Mouse (Mus musculus): Measurements from ENCODE around the gene Lhfp. TPM values are rescaled to one million over a fixed set of nuclear protein-coding genes. Genes with fewer than 3 reads are reported as not detected.

Lhfp gene
- total RNA-seq, 2 experiments from 2014 or later: not detected

- no peak for ATAC-seq (replicated peaks; ENCODE audit: low FRiP score, low TSS enrichment, poor library complexity, severe bottlenecking)
Measured at GRCm38 (mm10) chr3:53039746-53040145, 1.6 kb upstream of the Lhfp start.

- no peak for ATAC-seq (replicated peaks; ENCODE audit: low FRiP score, low TSS enrichment, poor library complexity, severe bottlenecking)
Measured at GRCm38 (mm10) chr3:53040593-53041410, 526 bp upstream of the Lhfp start.

GRCm38 (mm10) chr3:53042240-53042567 lies 876 bp downstream of the Lhfp start:
- no peak for ATAC-seq (replicated peaks; ENCODE audit: low FRiP score, low TSS enrichment, poor library complexity, severe bottlenecking)

GRCm38 (mm10) chr3:53043206-53043780 lies 2.0 kb downstream of the Lhfp start:
- ATAC-seq (replicated peaks; ENCODE audit: low FRiP score, low TSS enrichment, poor library complexity, severe bottlenecking): no peak

DNA sequence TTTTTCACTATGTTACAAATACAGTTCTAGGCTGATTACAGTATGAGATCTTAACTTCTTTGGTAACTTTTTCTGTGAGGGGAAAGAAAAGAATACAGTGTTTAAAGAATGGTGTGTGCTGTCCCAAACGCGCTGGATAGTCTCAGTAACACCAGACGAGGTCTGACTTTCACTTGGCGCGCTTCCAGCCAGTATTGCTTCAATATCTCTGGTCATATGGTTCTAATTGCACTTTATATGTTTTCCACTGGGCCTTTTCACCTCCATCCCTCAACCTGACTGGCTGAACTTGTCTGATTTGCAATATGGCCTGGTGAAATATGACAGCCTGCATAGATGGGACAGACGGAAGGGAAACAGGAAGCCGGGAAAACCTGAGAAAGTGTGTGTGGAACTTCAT lies 2.9 kb downstream of the Lhfp start:
- ATAC-seq (replicated peaks; ENCODE audit: low FRiP score, low TSS enrichment, poor library complexity, severe bottlenecking): no peak

- ATAC-seq (replicated peaks; ENCODE audit: low FRiP score, low TSS enrichment, poor library complexity, severe bottlenecking): no peak
Measured at GRCm38 (mm10) chr3:53044682-53045299, 3.5 kb downstream of the Lhfp start.

- ATAC-seq (replicated peaks; ENCODE audit: low FRiP score, low TSS enrichment, poor library complexity, severe bottlenecking): no peak
Measured at GRCm38 (mm10) chr3:53045697-53046096, 4.4 kb downstream of the Lhfp start.

- ATAC-seq (replicated peaks; ENCODE audit: low FRiP score, low TSS enrichment, poor library complexity, severe bottlenecking): no peak
Measured at GRCm38 (mm10) chr3:53046371-53046770, 5.0 kb downstream of the Lhfp start.

- no peak for ATAC-seq (replicated peaks; ENCODE audit: low FRiP score, low TSS enrichment, poor library complexity, severe bottlenecking)
Measured at GRCm38 (mm10) chr3:53052385-53052784, 11.1 kb downstream of the Lhfp start.

DNA sequence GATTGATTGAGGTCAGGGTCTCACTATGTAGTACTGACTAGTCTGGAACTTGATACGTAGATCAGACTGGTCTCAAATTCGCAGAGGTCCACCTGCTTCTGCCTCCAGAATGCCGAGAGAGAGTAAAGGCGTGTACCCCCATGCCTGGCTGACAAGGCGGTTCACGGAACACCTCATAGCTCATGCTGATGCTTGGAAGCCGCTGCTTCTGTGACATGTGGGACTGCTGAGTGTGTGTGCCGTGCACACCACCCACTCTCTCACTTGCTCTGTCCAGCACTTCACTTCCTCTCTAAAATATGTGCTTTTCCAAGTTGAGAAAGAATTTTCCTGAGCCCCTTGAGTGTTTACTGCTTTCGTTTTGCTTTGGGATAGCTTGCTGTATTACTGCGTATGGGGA lies 15.1 kb downstream of the Lhfp start:
- no peak for ATAC-seq (replicated peaks; ENCODE audit: low FRiP score, low TSS enrichment, poor library complexity, severe bottlenecking)

- ATAC-seq (replicated peaks; ENCODE audit: low FRiP score, low TSS enrichment, poor library complexity, severe bottlenecking): no peak
Measured at GRCm38 (mm10) chr3:53059959-53060358, 18.6 kb downstream of the Lhfp start.

- ATAC-seq (replicated peaks; ENCODE audit: low FRiP score, low TSS enrichment, poor library complexity, severe bottlenecking): no peak
Measured at GRCm38 (mm10) chr3:53063423-53064147, 22.3 kb downstream of the Lhfp start.

DNA sequence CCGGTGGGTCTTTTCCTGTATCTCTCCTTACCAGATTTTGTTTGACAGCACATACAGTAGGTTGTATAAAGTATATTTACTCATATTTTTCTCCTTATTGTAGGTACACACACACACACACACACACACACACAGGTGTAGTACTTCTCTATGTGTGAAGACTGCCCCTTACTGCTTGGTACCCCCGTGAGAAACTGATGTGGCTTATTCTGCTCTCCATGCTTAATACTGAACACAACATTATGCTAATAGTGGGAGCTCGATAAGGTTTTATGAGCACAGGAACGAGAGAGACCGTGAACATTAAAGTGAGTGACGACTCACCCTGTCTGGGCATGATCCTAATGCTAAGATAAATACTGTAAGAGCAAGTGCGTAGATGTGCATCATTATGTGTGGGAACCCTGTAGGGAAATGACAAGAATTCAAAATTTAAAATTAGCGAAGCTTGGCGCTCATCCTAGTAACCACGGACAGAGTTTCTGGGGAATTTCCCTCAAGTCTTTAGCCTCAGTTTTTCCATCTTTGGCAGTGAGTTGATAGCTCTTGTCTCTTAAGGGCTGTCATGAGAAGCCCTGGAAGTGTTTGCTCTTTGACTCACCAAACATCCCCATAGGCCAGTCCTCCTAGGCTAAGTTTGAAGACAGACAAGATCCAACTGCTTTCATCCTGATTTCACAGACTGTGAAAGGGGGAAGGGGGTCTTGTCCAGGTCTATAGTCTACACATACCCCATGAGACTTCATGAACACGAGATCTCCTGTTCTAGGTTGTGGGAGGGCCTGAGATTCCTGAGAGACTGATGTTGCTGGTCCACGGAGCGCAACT lies 24.2 kb downstream of the Lhfp start:
- ATAC-seq (replicated peaks; ENCODE audit: low FRiP score, low TSS enrichment, poor library complexity, severe bottlenecking): no peak

GRCm38 (mm10) chr3:53066095-53066372 lies 24.7 kb downstream of the Lhfp start:
- no peak for ATAC-seq (replicated peaks; ENCODE audit: low FRiP score, low TSS enrichment, poor library complexity, severe bottlenecking)

- ATAC-seq (replicated peaks; ENCODE audit: low FRiP score, low TSS enrichment, poor library complexity, severe bottlenecking): no peak
Measured at GRCm38 (mm10) chr3:53068399-53068798, 27.1 kb downstream of the Lhfp start.

GRCm38 (mm10) chr3:53074264-53074663 lies 32.9 kb downstream of the Lhfp start:
- ATAC-seq (replicated peaks; ENCODE audit: low FRiP score, low TSS enrichment, poor library complexity, severe bottlenecking): no peak

DNA sequence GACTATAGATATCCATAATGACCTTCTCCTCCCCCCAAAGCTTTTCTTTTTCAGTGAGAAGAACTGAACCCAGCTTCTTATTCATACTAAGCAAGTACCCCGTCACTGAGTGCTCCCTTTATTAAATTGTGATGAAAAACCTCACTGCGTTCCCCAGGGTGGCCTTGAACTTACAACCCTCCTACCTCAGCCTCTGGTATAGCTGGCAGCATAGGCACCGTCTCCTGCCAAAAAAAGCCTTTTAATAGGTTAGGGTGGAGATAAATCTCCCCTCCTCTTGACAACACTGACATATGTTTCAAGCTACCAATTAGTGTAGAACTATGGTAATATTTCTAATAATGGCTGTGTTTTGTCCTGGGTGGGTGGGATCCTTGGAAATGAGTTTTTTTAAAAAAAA lies 33.4 kb downstream of the Lhfp start:
- no peak for ATAC-seq (replicated peaks; ENCODE audit: low FRiP score, low TSS enrichment, poor library complexity, severe bottlenecking)

DNA sequence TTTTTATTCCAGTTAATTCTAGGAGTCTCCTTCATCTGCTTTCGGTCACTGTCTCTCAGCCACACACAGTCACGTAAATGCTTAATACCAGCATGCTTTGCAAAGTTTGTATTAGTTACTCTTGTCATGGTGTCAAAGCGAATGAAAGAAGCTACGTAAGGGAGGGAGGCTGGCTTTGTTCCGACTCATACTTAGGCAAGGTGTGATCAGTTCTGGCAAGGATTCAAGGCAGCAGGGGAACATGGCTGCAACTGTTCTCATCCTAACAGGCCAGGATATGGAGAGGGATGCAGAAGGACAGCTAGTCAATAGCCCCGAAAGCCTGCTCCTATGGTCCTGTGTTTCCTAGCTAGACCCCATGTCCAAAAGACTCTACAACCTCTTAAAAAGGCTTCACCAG lies 39.0 kb downstream of the Lhfp start:
- ATAC-seq (replicated peaks; ENCODE audit: low FRiP score, low TSS enrichment, poor library complexity, severe bottlenecking): no peak

GRCm38 (mm10) chr3:53080710-53081109 lies 39.4 kb downstream of the Lhfp start:
- no peak for ATAC-seq (replicated peaks; ENCODE audit: low FRiP score, low TSS enrichment, poor library complexity, severe bottlenecking)

GRCm38 (mm10) chr3:53083717-53084116 lies 42.4 kb downstream of the Lhfp start:
- no peak for ATAC-seq (replicated peaks; ENCODE audit: low FRiP score, low TSS enrichment, poor library complexity, severe bottlenecking)
